Mouse (Mus musculus) mature B cell (primary cell): ENCODE results near the gene Slc10a7.
"Not testable (repeated sequence)": the region's sequence is repeated elsewhere in the genome, so short reads cannot be mapped to it uniquely, and the experiment has no call there.

ENCODE experiments used
- in situ Hi-C: fragments of 300-500 bp; cut with MboI; formaldehyde crosslinking; loops from 2 replicates; pipeline ENCODE4 v1.14.3; 2019

Slc10a7 gene

DNA sequence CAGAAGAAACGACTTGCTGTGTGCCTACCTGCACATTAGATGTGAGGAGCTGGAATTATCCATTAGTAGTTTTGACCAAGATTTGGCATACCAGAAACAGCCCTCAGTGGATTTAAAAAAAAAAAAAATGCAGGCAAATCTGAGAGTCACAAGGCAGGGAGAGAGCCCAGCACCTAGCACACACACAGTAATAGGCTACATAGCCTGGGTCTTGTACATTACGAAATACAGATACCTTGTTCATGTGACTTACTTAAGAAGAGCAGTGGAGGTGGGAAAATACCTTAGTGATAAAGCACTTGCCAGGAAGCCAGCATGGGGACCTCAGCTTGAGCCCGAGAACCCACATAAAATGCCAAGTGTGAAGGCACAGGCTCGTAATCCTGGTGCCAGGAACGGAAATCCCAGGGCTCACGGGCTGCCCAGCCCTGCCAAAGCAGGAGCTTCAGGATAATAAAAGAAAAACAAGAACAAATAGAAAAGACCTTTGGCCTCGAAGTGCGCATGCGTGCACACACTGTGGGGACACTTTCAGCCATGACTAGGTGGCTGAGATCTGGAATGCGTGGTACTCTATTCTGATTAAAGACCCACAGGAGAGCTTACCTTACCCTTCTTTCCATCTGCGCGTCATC is 155.3 kb downstream of the Slc10a7 start:
- in situ Hi-C loops, result loop anchor here (25.0 kb wide), 1 partner anchor 602 kb away; no protein-coding TSS in a partner anchor

- in situ Hi-C loops, result loop anchor here (25.0 kb wide), 1 partner anchor 605 kb away; no protein-coding TSS in a partner anchor
These were observed 158.3 kb downstream of the Slc10a7 start for GRCm38 (mm10) chr8:78667399-78667798.

GRCm38 (mm10) chr8:78668206-78668605 is 159.1 kb downstream of the Slc10a7 start:
- in situ Hi-C loops, result loop anchor here (25.0 kb wide), 1 partner anchor 606 kb away; no protein-coding TSS in a partner anchor

DNA sequence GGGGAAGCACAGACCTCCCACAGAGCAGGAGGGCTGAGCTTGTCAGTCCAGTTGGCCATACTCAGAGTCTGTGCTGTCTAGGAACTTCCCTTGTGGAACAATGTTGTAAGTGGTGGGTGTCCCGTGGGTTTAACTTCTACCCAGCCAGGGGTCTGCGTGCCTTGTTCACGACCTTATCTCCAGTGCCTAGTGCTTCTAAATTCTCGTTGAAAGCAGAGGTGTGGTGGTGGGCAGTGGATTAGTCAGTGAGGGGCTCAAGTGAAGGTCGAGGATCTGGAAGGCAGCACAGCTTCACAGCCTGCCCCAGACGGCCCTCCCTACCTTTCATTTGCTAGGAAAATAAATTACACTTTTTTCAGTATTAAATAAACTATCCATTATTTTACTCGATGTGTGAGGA is 161.1 kb downstream of the Slc10a7 start:
- in situ Hi-C loops, result loop anchor here (25.0 kb wide), 1 partner anchor 608 kb away; no protein-coding TSS in a partner anchor

GRCm38 (mm10) chr8:78678541-78679219 is 169.5 kb downstream of the Slc10a7 start:
- in situ Hi-C loops, result no loop called here

GRCm38 (mm10) chr8:78690795-78691194 is 181.6 kb downstream of the Slc10a7 start:
- in situ Hi-C loops, result no loop called here

- in situ Hi-C loops, result no loop called here
These were observed 189.2 kb downstream of the Slc10a7 start for GRCm38 (mm10) chr8:78698331-78698741.

- in situ Hi-C loops, result no loop called here
These were observed 194.1 kb downstream of the Slc10a7 start for GRCm38 (mm10) chr8:78703068-78703820.

- in situ Hi-C loops, result no loop called here
These were observed 196.8 kb downstream of the Slc10a7 start for GRCm38 (mm10) chr8:78705980-78706379.

GRCm38 (mm10) chr8:78709948-78710644 is 200.9 kb downstream of the Slc10a7 start:
- in situ Hi-C loops, result no loop called here

- in situ Hi-C loops, result no loop called here
These were observed 201.8 kb downstream of the Slc10a7 start for GRCm38 (mm10) chr8:78710961-78711360.

DNA sequence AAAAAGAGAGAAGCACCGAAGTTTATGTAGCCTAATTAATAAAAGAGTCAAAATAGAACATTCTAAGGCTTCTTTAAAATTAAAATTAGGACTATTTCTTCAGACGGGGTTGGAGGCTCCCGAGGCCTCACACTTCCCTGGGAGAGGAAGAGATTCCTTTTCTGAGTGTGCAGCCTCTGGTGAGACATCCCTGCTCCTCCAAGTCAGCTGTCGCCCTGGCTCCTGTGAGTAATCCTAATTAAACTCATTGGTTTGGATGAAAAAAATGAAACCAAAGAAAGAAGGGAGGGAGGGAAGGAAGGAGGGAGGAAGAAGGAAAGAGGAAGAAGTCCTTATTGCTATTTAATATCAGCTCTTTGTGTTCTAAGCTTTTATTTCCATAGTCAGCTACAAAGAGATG is 205.7 kb downstream of the Slc10a7 start:
- in situ Hi-C loops, result no loop called here

GRCm38 (mm10) chr8:78716546-78716945 is 207.4 kb downstream of the Slc10a7 start:
- in situ Hi-C loops, result no loop called here

DNA sequence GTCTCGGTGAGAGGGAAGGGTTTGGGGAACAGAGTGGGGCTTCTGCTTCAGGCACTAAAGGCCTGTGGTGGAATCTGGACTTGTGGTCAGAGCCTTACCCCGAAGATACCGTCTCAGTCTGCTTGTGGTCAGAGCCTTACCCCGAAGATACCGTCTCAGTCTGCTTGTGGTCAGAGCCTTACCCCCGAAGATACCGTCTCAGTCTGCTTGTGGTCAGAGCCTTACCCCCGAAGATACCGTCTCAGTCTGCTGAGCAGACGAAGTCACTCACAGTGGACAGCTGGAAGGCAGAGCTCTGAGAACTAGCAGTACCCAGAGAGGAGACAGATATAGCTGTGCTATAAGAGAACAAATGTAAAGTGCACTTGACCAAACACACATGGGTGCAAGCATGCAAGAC is 208.0 kb downstream of the Slc10a7 start:
- in situ Hi-C loops, result not testable (repeated sequence)

- in situ Hi-C loops, result no loop called here
These were observed 210.3 kb downstream of the Slc10a7 start for GRCm38 (mm10) chr8:78719279-78720040.

DNA sequence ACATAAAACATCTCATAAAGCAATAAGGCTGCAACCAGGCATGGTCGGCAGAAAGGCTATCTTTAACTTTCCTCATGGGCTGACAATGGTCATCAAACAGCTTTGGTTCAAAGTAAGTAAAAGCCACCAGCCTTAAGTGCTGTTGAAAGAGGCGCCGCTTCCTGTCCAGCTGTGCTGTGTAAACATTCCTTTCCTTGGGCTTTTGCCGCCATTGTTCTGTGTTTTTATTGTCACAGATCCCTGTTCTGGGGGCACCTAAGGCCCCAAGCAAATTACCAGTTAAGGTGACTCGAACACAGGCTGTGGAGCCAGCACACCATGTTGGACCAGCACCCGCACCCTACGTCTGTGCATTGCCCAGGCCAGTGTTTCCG is 210.9 kb downstream of the Slc10a7 start:
- in situ Hi-C loops, result no loop called here

DNA sequence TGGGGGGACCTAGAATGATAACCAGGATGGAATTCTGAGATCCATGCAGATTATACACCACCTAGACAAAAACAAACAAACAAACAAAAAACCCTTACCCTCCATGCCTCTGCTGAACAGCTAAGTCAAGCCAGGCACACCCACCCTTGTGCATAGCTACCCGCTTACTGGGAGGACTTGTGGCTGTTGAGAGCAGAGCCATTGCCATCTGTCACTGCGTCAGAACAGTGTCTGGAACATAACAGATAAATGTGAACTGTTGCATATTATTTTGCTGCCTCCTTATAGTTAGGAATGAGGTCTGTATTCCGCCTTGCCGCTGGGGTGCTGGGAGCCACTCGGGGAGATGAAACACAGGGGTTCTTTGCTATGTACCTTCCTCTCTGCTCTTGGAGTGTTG is 212.4 kb downstream of the Slc10a7 start:
- in situ Hi-C loops, result no loop called here

DNA sequence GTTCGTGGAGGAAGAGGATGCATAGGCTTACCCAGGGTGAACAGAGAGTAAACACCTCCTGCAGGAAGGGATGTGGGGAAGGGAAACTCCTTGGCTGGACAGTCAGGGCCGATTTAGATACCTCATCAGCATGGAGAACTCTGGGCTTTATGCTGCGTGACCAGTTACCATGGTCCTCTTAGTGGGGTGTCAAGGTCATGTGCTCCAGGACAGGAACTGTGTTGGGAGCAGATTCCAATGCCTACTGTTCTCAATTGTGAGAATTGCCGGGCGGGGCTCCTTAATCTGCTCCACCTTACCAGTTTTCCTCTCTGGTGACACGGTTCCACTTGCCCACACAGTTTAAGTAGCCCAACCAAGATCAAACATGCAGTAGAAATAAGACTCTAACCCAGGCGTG is 213.1 kb downstream of the Slc10a7 start:
- in situ Hi-C loops, result no loop called here

DNA sequence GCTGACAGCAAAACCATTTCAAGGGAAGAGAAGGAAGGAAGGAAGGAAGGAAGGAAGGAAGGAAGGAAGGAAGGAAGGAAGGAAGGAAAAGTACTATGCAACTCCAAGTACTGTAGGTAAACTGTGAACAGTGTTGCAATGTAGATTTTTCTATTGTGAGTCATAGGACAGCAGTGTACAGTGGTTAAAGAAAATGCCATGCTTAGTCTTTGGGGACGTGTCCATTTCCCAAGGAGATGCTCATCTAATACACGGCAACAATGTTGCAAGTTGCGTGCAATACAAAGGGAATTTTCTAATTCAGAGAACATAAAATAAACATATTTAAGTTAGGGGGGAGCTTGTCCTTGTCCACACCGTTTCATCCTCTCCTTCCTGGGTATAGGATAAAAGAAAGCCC is 215.7 kb downstream of the Slc10a7 start:
- in situ Hi-C loops, result no loop called here

DNA sequence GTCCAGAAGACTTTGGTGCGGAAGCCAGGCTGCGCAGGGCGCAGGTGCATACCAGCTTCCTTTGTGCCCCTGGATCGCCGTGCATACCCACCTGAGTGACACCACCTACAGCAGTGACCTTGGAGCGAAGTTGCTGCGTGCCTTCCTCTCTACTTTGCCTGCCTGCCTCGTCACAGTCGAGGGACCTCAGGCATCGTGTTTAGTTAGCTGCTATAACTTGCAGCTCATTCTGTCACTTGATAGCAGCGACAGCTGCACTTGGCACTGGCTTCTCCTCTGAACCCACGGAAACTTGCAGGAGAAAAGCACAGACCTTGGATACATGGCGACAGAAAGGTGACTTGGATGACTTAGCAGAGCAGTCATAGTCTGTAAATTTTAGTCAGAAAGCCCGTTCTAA is 219.1 kb downstream of the Slc10a7 start:
- in situ Hi-C loops, result no loop called here

- in situ Hi-C loops, result no loop called here
These were observed 223.3 kb downstream of the Slc10a7 start for GRCm38 (mm10) chr8:78732410-78732809.
